Mouse (Mus musculus) lung, postnatal 0 days (tissue): Measurements from ENCODE around the gene Sdcbp2. TPM values are rescaled to one million over a fixed set of nuclear protein-coding genes. Genes with fewer than 3 reads are reported as not detected.
A peak's percentile ranks its signal among the peaks of the same experiment; 100 is the strongest.

ENCODE experiments used
- ATAC-seq: fragments of 200-750 bp; cut with Nextera tagmentation; 2 replicates; pipeline ENCODE4 v1.8.0; 2017; ENCODE audit warnings: moderate library complexity
- DNase-seq: peaks from one replicate; pipeline ENCODE4 v3.0.0-alpha.2; 2016; ENCODE audit warnings: low spot score
- H3K27ac ChIP-seq: fragments of 300-500 bp; sonication (generic); 2 replicates; pipeline ENCODE4 v1.5.1; 2014; ENCODE audit warnings: antibody characterized with exemption, mild to moderate bottlenecking, low read length, mixed read lengths
- H3K27me3 ChIP-seq: fragments of 300-500 bp; sonication (generic); replicated peaks from 2 replicates; pipeline ENCODE4 v1.6.1; 2014; ENCODE audit warnings: low read length, mixed read lengths; ENCODE audit not compliant: insufficient read depth
- H3K36me3 ChIP-seq: fragments of 300-500 bp; sonication (generic); 2 replicates; pipeline ENCODE4 v1.6.1; 2014; ENCODE audit warnings: low read length, mixed read lengths; ENCODE audit not compliant: insufficient read depth
- H3K4me1 ChIP-seq: fragments of 300-500 bp; sonication (generic); 2 replicates; pipeline ENCODE4 v1.6.1; 2014; ENCODE audit warnings: antibody characterized with exemption, low read depth, low read length, mixed read lengths; ENCODE audit not compliant: insufficient read depth
- H3K4me2 ChIP-seq: fragments of 300-500 bp; sonication (generic); replicated peaks from 2 replicates; pipeline ENCODE4 v1.6.1; 2014; ENCODE audit warnings: low read depth, mild to moderate bottlenecking, low read length, moderate library complexity, mixed read lengths
- H3K4me3 ChIP-seq: fragments of 300-500 bp; sonication (generic); 2 replicates; pipeline ENCODE4 v1.5.1; 2014; ENCODE audit warnings: low read depth, low read length
- H3K9ac ChIP-seq: fragments of 300-500 bp; sonication (generic); replicated peaks from 2 replicates; pipeline ENCODE4 v1.6.1; 2014; ENCODE audit warnings: low read depth, mild to moderate bottlenecking
- H3K9me3 ChIP-seq: fragments of 300-500 bp; sonication (generic); 2 replicates; pipeline ENCODE4 v1.6.1; 2016; ENCODE audit warnings: low read length, mixed read lengths
- CTCF ChIP-seq: IDR thresholded peaks from 2 replicates; pipeline ENCODE4 v1.5.1; 2016; ENCODE audit warnings: antibody characterized with exemption, mild to moderate bottlenecking
- EP300 ChIP-seq: IDR thresholded peaks from 2 replicates; pipeline ENCODE4 v1.6.1; 2016; ENCODE audit warnings: antibody characterized with exemption, mild to moderate bottlenecking, control low read depth
- WGBS: fragments of 180-500 bp; shearing (Covaris S2); extraction: QIAGEN DNeasy Blood & Tissue Kit; methylation state at CpG from one replicate; pipeline ENCODE4 v1.1.7; 2014; 5-methylcytosine and 5-hydroxymethylcytosine counted together
- polyA plus RNA-seq: library from polyadenylated mRNA; unstranded; fragments of >200 nt; fragmentation: Nextera tagmentation; extraction: Ambion mirVana; gene quantifications from 2 replicates; pipeline ENCODE4 v1.2.1, GENCODE M21; 2015

Sdcbp2 gene
- polyA plus RNA-seq, 1 experiment from 2014 or later: 2.5 TPM

- Histone ChIP-seq H3K4me2 (peak overlapping the region; percentile 78), H3K9ac (peak overlapping the region; percentile 34; the same call in 1 of the 2 replicates), H3K27ac (peak overlapping the region; percentile 69), H3K4me3 (peak overlapping the region; percentile 41), H3K27me3 (no peaks in the 10 kb centered on the region), H3K9me3 (no peaks in the 10 kb centered on the region), H3K4me1 (peaks cover 8% of the 10 kb centered on the region; the same call in 1 of the 2 replicates), H3K36me3 (no peaks in the 10 kb centered on the region)
- no peak for TF ChIP-seq CTCF
- TF ChIP-seq EP300: no peak
- 3% methylated on average over 38 of the region's 38 CpGs for WGBS
- DNase-seq (peak; percentile 92), ATAC-seq (peak; percentile 89)
Observed at GRCm38 (mm10) chr2:151575699-151576389, 3.4 kb downstream of the Sdcbp2 start.

GRCm38 (mm10) chr2:151579183-151579582 is 6.8 kb downstream of the Sdcbp2 start:
- ATAC-seq: no peak

GRCm38 (mm10) chr2:151580945-151581344 is 8.5 kb downstream of the Sdcbp2 start:
- no peak overlapping the region for H3K9ac ChIP-seq
- TF ChIP-seq EP300 (no peak), CTCF (no peak)
- DNase-seq (no peak), ATAC-seq (no peak)
- H3K36me3 ChIP-seq: no peaks in the 10 kb centered on the region
- H3K9me3 ChIP-seq: no peaks in the 10 kb centered on the region
- no peak overlapping the region for H3K4me2 ChIP-seq
- no peak overlapping the region for H3K27ac ChIP-seq
- peaks cover 3% of the 10 kb centered on the region; the same call in 1 of the 2 replicates for H3K4me1 ChIP-seq
- H3K4me3 ChIP-seq: no peak overlapping the region
- H3K27me3 ChIP-seq: no peaks in the 10 kb centered on the region
- WGBS: 45% methylated on average over 1 of the region's 1 CpGs

More at GRCm38 (mm10) chr2:151579183-151579582, 6.8 kb downstream of the Sdcbp2 start:
- no peaks in the 10 kb centered on the region for H3K36me3 ChIP-seq
- H3K27ac ChIP-seq: no peak overlapping the region
- H3K4me3 ChIP-seq: no peak overlapping the region
- H3K4me2 ChIP-seq: no peak overlapping the region
- no peaks in the 10 kb centered on the region for H3K9me3 ChIP-seq
- H3K4me1 ChIP-seq: peaks cover 8% of the 10 kb centered on the region; the same call in 1 of the 2 replicates
- WGBS: 70% methylated on average over 4 of the region's 4 CpGs
- no peak overlapping the region for H3K9ac ChIP-seq
- no peaks in the 10 kb centered on the region for H3K27me3 ChIP-seq
- TF ChIP-seq CTCF (no peak), EP300 (no peak)
- DNase-seq: no peak

GRCm38 (mm10) chr2:151585934-151586333 is 13.5 kb downstream of the Sdcbp2 start:
- ATAC-seq (no peak), DNase-seq (no peak)
- Histone ChIP-seq H3K4me2 (no peak overlapping the region), H3K9ac (no peak overlapping the region), H3K36me3 (no peaks in the 10 kb centered on the region), H3K9me3 (no peaks in the 10 kb centered on the region), H3K4me1 (no peaks in the 10 kb centered on the region), H3K4me3 (no peak overlapping the region), H3K27ac (no peak overlapping the region), H3K27me3 (no peaks in the 10 kb centered on the region)
- WGBS: 35% methylated on average over 3 of the region's 3 CpGs
- TF ChIP-seq CTCF: peak; percentile 34; the same call in 1 of the 2 replicates
- TF ChIP-seq EP300: no peak

- DNase-seq (no peak), ATAC-seq (no peak)
- Histone ChIP-seq H3K27ac (no peak overlapping the region), H3K4me3 (no peak overlapping the region), H3K4me2 (no peak overlapping the region), H3K27me3 (no peaks in the 10 kb centered on the region), H3K36me3 (no peaks in the 10 kb centered on the region), H3K4me1 (no peaks in the 10 kb centered on the region), H3K9me3 (no peaks in the 10 kb centered on the region), H3K9ac (no peak overlapping the region)
- 95% methylated on average over 1 of the region's 1 CpGs for WGBS
- TF ChIP-seq CTCF (no peak), EP300 (no peak)
Observed at GRCm38 (mm10) chr2:151586807-151587206, 14.4 kb downstream of the Sdcbp2 start.

GRCm38 (mm10) chr2:151587306-151587705 is 14.9 kb downstream of the Sdcbp2 start:
- no peak overlapping the region for H3K9ac ChIP-seq
- no peak overlapping the region for H3K4me3 ChIP-seq
- TF ChIP-seq CTCF: no peak
- no peak for TF ChIP-seq EP300
- peak; percentile 30 for DNase-seq
- H3K4me1 ChIP-seq: no peaks in the 10 kb centered on the region
- 43% methylated on average over 9 of the region's 9 CpGs for WGBS
- H3K27me3 ChIP-seq: no peaks in the 10 kb centered on the region
- no peaks in the 10 kb centered on the region for H3K9me3 ChIP-seq
- no peak overlapping the region for H3K4me2 ChIP-seq
- H3K36me3 ChIP-seq: no peaks in the 10 kb centered on the region
- H3K27ac ChIP-seq: no peak overlapping the region
- peak; percentile 54 for ATAC-seq
